Mouse (Mus musculus): Measurements from ENCODE around the gene Hectd4.

DNA sequence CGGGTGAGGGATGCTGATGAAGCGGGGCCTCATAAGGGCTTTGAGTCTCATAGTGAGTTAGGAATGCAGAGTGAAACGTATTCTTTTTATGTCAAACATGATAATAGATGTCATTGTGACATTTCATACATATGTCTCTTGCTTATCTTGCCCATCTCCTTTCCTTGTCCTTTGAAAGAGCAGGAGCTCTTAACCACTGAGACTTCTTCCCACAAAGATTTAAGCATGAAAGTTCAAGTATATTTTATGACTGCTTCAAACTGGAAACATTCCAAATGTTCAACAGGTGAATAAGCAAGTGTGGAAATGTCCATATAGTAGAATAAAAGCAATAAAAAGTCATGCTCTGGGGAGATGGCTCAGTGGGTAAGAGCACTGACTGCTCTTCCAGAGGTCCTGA, 6.4 kb downstream of the Hectd4 start:
- TF ChIP-seq POLR2A (IDR thresholded peaks at IDR 0.05; ENCODE audit: control insufficient read depth, extremely low read depth, insufficient read depth, low read length, poor library complexity) (no peak), CTCF (IDR thresholded peaks at IDR 0.05; ENCODE audit: borderline replicate concordance, control insufficient read depth, extremely low read depth, insufficient read depth, low read length, poor library complexity) (no peak)

Data from thymus, adult 2 months (tissue).